Mouse (Mus musculus) bone marrow, adult 2 months (tissue): ENCODE data around the gene Pik3ip1.

Experiments
- CTCF ChIP-seq: fragments of 200-500 bp; IDR thresholded peaks from 2 replicates; pipeline ENCODE4 v1.5.1; 2011; ENCODE audit warnings: low read length, control low read depth; ENCODE audit not compliant: control insufficient read depth, insufficient read depth
- POLR2A ChIP-seq: fragments of 200-500 bp; IDR thresholded peaks from 2 replicates; pipeline ENCODE4 v1.6.1; 2011; ENCODE audit warnings: low read depth, mild to moderate bottlenecking, control low read depth, low read length, borderline replicate concordance; ENCODE audit not compliant: control insufficient read depth

DNA sequence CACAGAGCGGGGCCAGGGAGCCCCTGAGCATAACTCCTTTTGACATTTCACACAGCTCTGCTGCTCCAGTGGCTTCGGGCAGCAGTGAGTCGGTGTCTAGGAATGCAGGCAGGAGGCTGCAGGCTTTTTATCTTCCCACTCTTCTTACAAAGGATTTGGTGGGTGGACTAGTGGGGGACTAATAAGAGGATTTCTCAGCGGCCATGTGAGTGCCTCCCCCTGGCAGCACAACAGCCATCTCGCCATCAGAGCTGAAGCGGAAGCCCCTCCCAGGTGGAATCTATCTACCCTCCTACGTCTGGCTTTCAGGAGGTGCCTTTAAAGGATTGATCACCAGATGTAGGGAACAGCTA, 44.1 kb downstream of the Pik3ip1 start:
- no peak for TF ChIP-seq CTCF
- TF ChIP-seq POLR2A, result no peak
